Mouse (Mus musculus) heart, adult 2 months (tissue): ENCODE data around the gene Apol9a. TPM values are rescaled to one million over a fixed set of nuclear protein-coding genes. Genes with fewer than 3 reads are reported as not detected.
A peak's percentile ranks its signal among the peaks of the same experiment; 100 is the strongest.

ENCODE experiments used
- DNase-seq, 2 experiments: peaks; one replicate each; pipeline ENCODE4 v3.0.0; 2021
- H3K27ac ChIP-seq: fragments of 200-600 bp; 2 replicates; pipeline ENCODE4 v1.8.1; 2022
- H3K27me3 ChIP-seq: fragments of 200-500 bp; 2 replicates; pipeline ENCODE4 v1.6.1; 2012; ENCODE audit warnings: mild to moderate bottlenecking, low read length, inconsistent platforms, mixed read lengths; ENCODE audit not compliant: control insufficient read depth, insufficient read depth
- H3K36me3 ChIP-seq: fragments of 200-500 bp; 2 replicates; pipeline ENCODE4 v1.6.1; 2012; ENCODE audit warnings: low read length, inconsistent platforms; ENCODE audit not compliant: control insufficient read depth, insufficient read depth
- H3K4me1 ChIP-seq: fragments of 200-500 bp; 2 replicates; pipeline ENCODE4 v1.6.1; 2011; ENCODE audit warnings: low read length; ENCODE audit not compliant: control insufficient read depth, insufficient read depth
- H3K4me3 ChIP-seq: fragments of 200-600 bp; 2 replicates; pipeline ENCODE4 v1.8.1; 2022
- H3K79me2 ChIP-seq: fragments of 200-500 bp; replicated peaks from 2 replicates; pipeline ENCODE4 v1.6.1; 2012; ENCODE audit warnings: mild to moderate bottlenecking, inconsistent platforms, low read length, moderate library complexity, mixed read lengths; ENCODE audit not compliant: control insufficient read depth, insufficient read depth
- H3K9ac ChIP-seq: fragments of 200-500 bp; 2 replicates; pipeline ENCODE4 v1.6.1; 2012; ENCODE audit warnings: low read depth, mild to moderate bottlenecking, control low read depth, inconsistent platforms, low read length, mixed read lengths
- CTCF ChIP-seq: fragments of 200-600 bp; IDR thresholded peaks from 2 replicates; pipeline ENCODE4 v1.8.1; 2022; ENCODE audit warnings: antibody characterized with exemption, mild to moderate bottlenecking, moderate library complexity
- EP300 ChIP-seq: fragments of 200-500 bp; IDR thresholded peaks from 2 replicates; pipeline ENCODE4 v1.6.1; 2011; ENCODE audit warnings: low read depth, low read length, control low read depth; ENCODE audit not compliant: insufficient read depth
- POLR2A ChIP-seq: fragments of 200-500 bp; IDR thresholded peaks from 2 replicates; pipeline ENCODE4 v1.6.1; 2011; ENCODE audit warnings: mild to moderate bottlenecking, low read depth, low read length, control low read depth; ENCODE audit not compliant: insufficient read depth
- WGBS: fragments of 180-500 bp; shearing (Covaris S2); methylation state at CpG from one replicate; pipeline ENCODE4 v1.1.7; 2018; 5-methylcytosine and 5-hydroxymethylcytosine counted together
- intact Hi-C: fragments of 180-260 bp; cut with DNase I; formaldehyde crosslinking; loops from one replicate; pipeline ENCODE4 v1.15.1; 2025
- polyA plus RNA-seq: library from polyadenylated mRNA; depleted of rRNA; stranded (reverse); fragments of >200 nt; gene quantifications from 2 replicates; pipeline ENCODE4 v1.2.3, GENCODE M21; 2012
- total RNA-seq, 2 experiments: library from RNA; stranded (reverse); gene quantifications; 2 replicates each; pipeline ENCODE4 v1.2.3; 2021

Gene Apol9a
- total and polyA plus RNA-seq, 3 experiments = 0.27 to 1.00 (median 0.39) TPM

- intact Hi-C loops = no loop called here
- TF ChIP-seq CTCF (no peak), POLR2A (no peak), EP300 (no peak)
Observed at GRCm38 (mm10) chr15:77376920-77377319, 34.0 kb downstream of the Apol9a start.

DNA sequence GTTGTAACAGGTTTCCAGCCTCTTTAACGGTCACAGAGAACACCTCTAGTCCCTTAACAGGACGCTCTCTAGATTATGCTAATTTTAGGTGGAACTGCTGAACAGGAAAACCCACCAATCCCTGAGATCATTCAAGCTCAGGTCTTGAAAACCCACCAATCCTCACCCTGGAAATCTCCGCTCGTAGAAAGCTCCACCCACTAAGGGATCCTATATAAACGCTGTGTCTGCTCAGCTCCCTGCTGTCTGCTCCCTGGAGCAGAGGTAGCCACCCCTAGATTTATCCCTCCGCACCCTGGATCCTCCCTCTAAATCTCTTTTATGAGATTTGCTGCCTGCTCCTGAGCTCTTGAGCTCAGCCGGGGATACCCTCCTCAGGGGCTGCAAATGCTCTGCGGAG is 40.3 kb downstream of the Apol9a start:
- WGBS = 83% methylated on average over 8 of the region's 8 CpGs

More at GRCm38 (mm10) chr15:77376920-77377319, 34.0 kb downstream of the Apol9a start:
- no peak overlapping the region for H3K27ac ChIP-seq
- H3K27me3 ChIP-seq = no peaks in the 10 kb centered on the region
- no peaks in the 10 kb centered on the region for H3K4me1 ChIP-seq
- H3K9ac ChIP-seq = no peak overlapping the region
- WGBS = 45% methylated on average over 7 of the region's 7 CpGs
- H3K36me3 ChIP-seq = no peaks in the 10 kb centered on the region
- H3K4me3 ChIP-seq = no peak overlapping the region
- no peaks in the 10 kb centered on the region for H3K79me2 ChIP-seq
- DNase-seq = no peak

GRCm38 (mm10) chr15:77369981-77370380 is 41.0 kb downstream of the Apol9a start:
- DNase-seq = no peak
- Histone ChIP-seq H3K79me2 (no peaks in the 10 kb centered on the region), H3K27me3 (no peaks in the 10 kb centered on the region), H3K36me3 (no peaks in the 10 kb centered on the region), H3K4me1 (peaks cover 15% of the 10 kb centered on the region), H3K27ac (no peak overlapping the region), H3K9ac (no peak overlapping the region), H3K4me3 (no peak overlapping the region)
- TF ChIP-seq POLR2A (no peak), CTCF (no peak), EP300 (no peak)
- WGBS = 94% methylated on average over 21 of the region's 21 CpGs
- intact Hi-C loops = loop anchor here (5.0 kb wide), 3 partner anchors 38 to 398 kb away; no protein-coding TSS in a partner anchor

More for the DNA sequence above, 40.3 kb downstream of the Apol9a start:
- no peak for TF ChIP-seq CTCF
- no peak for TF ChIP-seq EP300
- no peak for TF ChIP-seq POLR2A
- Histone ChIP-seq H3K27ac (no peak overlapping the region), H3K36me3 (no peaks in the 10 kb centered on the region), H3K9ac (no peak overlapping the region), H3K27me3 (no peaks in the 10 kb centered on the region), H3K79me2 (no peaks in the 10 kb centered on the region), H3K4me1 (peaks cover 13% of the 10 kb centered on the region), H3K4me3 (no peak overlapping the region)
- DNase-seq = no peak
- intact Hi-C loops = no loop called here

DNA sequence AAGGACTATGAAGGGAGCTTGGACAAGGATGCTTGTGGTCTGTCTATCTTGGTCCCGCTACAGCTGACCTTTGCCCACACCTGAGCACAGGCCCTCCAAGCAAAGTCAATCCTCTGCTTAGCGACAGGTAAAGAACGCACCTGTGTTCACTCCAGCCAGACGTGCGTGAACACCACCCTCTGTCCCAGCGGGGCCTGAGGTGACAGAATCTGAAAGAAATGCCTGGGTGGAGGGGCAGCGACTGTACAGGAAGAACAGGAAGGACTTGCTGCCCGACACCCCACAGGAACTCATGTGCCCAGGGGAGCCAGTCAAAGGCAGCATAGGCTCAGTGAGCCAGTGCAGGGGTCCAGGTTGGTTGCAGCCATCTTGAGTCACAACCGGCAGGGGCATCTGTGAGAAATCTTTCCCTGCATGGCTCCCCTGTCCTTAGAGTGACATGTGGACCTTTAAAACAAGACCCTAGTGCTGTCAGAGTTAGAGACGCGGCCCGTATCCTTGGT is 42.1 kb downstream of the Apol9a start:
- Histone ChIP-seq H3K9ac (no peak overlapping the region), H3K27ac (peak overlapping the region; percentile 97), H3K4me1 (peaks cover 20% of the 10 kb centered on the region), H3K4me3 (no peak overlapping the region), H3K79me2 (no peaks in the 10 kb centered on the region), H3K27me3 (no peaks in the 10 kb centered on the region), H3K36me3 (no peaks in the 10 kb centered on the region)
- intact Hi-C loops = loop anchor here (5.0 kb wide), 3 partner anchors 37 to 397 kb away; no protein-coding TSS in a partner anchor
- 84% methylated on average over 12 of the region's 12 CpGs for WGBS
- DNase-seq = no peak
- TF ChIP-seq POLR2A = no peak
- no peak for TF ChIP-seq CTCF
- no peak for TF ChIP-seq EP300

GRCm38 (mm10) chr15:77368148-77368547 is 42.8 kb downstream of the Apol9a start:
- peak; percentile 63 for TF ChIP-seq POLR2A
- peak; percentile 95 for TF ChIP-seq EP300
- TF ChIP-seq CTCF = peak; percentile 97
- 0% methylated on average over 13 of the region's 13 CpGs for WGBS
- Histone ChIP-seq H3K27ac (peak overlapping the region; percentile 97), H3K27me3 (no peaks in the 10 kb centered on the region), H3K36me3 (no peaks in the 10 kb centered on the region), H3K4me3 (no peak overlapping the region), H3K79me2 (no peaks in the 10 kb centered on the region), H3K9ac (peak overlapping the region; percentile 49), H3K4me1 (peaks cover 23% of the 10 kb centered on the region)
- intact Hi-C loops = loop anchor here (5.0 kb wide), 3 partner anchors 36 to 396 kb away; no protein-coding TSS in a partner anchor
- peak; percentile 94 to 95 for DNase-seq

GRCm38 (mm10) chr15:77367504-77367903 is 43.4 kb downstream of the Apol9a start:
- intact Hi-C loops = loop anchor here (5.0 kb wide), 3 partner anchors 35 to 395 kb away; no protein-coding TSS in a partner anchor
- H3K27ac ChIP-seq = peak overlapping the region; percentile 97

More at GRCm38 (mm10) chr15:77367504-77367903, 43.4 kb downstream of the Apol9a start:
- 0 out of 2 replicates have a peak, but pooled peaks have one; percentile 0 for TF ChIP-seq EP300
- peak; percentile 18 for TF ChIP-seq CTCF
- TF ChIP-seq POLR2A = no peak
- H3K79me2 ChIP-seq = no peaks in the 10 kb centered on the region
- H3K36me3 ChIP-seq = no peaks in the 10 kb centered on the region
- DNase-seq = no peak
- H3K4me1 ChIP-seq = peaks cover 23% of the 10 kb centered on the region
- peak overlapping the region; percentile 28; the same call in 1 of the 2 replicates for H3K9ac ChIP-seq
- H3K27me3 ChIP-seq = no peaks in the 10 kb centered on the region
- WGBS = 35% methylated on average over 8 of the region's 8 CpGs
- no peak overlapping the region; the same call in 1 of the 2 replicates for H3K4me3 ChIP-seq
